Mouse (Mus musculus) liver, embryonic 15.5 days (tissue): ENCODE results near the gene Colq. TPM values are rescaled to one million over a fixed set of nuclear protein-coding genes. Genes with fewer than 3 reads are reported as not detected.

Source experiments
- ATAC-seq: fragments of 200-750 bp; cut with Nextera tagmentation; 2 replicates; pipeline ENCODE4 v1.8.0; 2017; ENCODE audit warnings: moderate number of reproducible peaks, mild to moderate bottlenecking, moderate library complexity; ENCODE audit not compliant: insufficient read depth
- H3K27ac ChIP-seq: fragments of 300-500 bp; sonication (generic); replicated peaks from 2 replicates; pipeline ENCODE4 v1.5.1; 2015; ENCODE audit warnings: mild to moderate bottlenecking, inconsistent platforms
- H3K27me3 ChIP-seq: fragments of 300-500 bp; sonication (generic); 2 replicates; pipeline ENCODE4 v1.6.1; 2015; ENCODE audit warnings: mild to moderate bottlenecking, inconsistent platforms
- H3K36me3 ChIP-seq: fragments of 300-500 bp; sonication (generic); replicated peaks from 2 replicates; pipeline ENCODE4 v1.6.1; 2015; ENCODE audit warnings: moderate library complexity, mild to moderate bottlenecking, inconsistent platforms
- H3K4me1 ChIP-seq: fragments of 300-500 bp; sonication (generic); replicated peaks from 2 replicates; pipeline ENCODE4 v1.6.1; 2015; ENCODE audit warnings: inconsistent platforms
- H3K4me2 ChIP-seq: fragments of 300-500 bp; sonication (generic); 2 replicates; pipeline ENCODE4 v1.6.1; 2015; ENCODE audit warnings: moderate library complexity, mild to moderate bottlenecking, inconsistent platforms
- H3K4me3 ChIP-seq: fragments of 300-500 bp; sonication (generic); replicated peaks from 2 replicates; pipeline ENCODE4 v1.5.1; 2015; ENCODE audit warnings: mild to moderate bottlenecking, inconsistent platforms
- H3K9ac ChIP-seq: fragments of 300-500 bp; sonication (generic); 2 replicates; pipeline ENCODE4 v1.6.1; 2015; ENCODE audit warnings: moderate library complexity, mild to moderate bottlenecking, inconsistent platforms
- H3K9me3 ChIP-seq: fragments of 300-500 bp; sonication (generic); replicated peaks from 2 replicates; pipeline ENCODE4 v1.6.1; 2016; ENCODE audit warnings: inconsistent platforms
- WGBS: fragments of 180-500 bp; shearing (Covaris S2); methylation state at CpG from one replicate; pipeline ENCODE4 v1.1.7; 2015; ENCODE audit warnings: mixed read lengths; ENCODE audit not compliant: insufficient replicate concordance; 5-methylcytosine and 5-hydroxymethylcytosine counted together
- polyA plus RNA-seq: library from polyadenylated mRNA; unstranded; fragments of >200 nt; fragmentation: Nextera tagmentation; extraction: Ambion mirVana; gene quantifications from 2 replicates; pipeline ENCODE4 v1.2.1, GENCODE M21; 2015

Colq gene
- polyA plus RNA-seq, 1 experiment from 2014 or later: 0.50 TPM

DNA sequence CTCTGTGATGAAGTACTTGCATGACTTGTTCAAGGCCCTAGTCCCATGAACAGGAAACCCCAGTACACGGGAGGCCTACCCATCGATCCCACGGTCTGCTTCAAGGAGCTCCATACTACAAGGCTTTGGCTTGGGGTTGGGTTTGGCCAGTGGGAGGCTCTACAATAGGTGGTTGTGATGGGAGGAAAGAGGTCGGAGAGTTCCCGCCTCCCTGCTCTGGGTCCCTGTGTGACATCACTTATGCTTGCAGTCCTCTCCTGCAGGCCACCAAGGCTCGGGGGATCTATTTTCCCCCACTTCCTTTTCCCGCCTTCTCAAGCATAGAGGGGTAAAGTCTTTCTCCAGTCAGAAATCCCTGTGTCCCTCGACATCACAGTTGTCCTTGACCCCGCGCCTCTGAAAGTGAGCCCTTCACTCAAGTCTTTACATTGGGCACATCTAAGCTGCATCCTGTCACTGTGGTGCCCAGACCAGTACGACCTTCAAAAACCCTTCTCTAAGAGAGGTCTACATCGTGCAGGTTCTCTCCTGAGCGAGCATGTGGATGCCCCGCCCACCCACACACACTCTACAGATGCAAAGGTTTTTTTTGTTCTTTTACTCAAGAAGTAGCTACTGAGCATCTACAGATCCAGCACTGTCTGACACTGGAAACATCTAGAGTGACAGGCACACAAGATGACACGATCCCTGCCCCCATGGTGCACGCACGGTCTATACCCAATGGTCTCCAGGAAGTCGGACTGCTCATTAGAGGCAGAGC, 16.1 kb downstream of the Colq start:
- Histone ChIP-seq H3K36me3 (no peaks in the 10 kb centered on the region), H3K9ac (no peak overlapping the region), H3K27ac (no peak overlapping the region), H3K4me3 (no peak overlapping the region), H3K4me1 (peaks cover 10% of the 10 kb centered on the region), H3K4me2 (no peak overlapping the region), H3K9me3 (no peaks in the 10 kb centered on the region), H3K27me3 (no peaks in the 10 kb centered on the region)
- WGBS: 78% methylated on average over 18 of the region's 18 CpGs
- ATAC-seq: no peak

GRCm38 (mm10) chr14:31572561-31573175, 18.5 kb downstream of the Colq start:
- H3K9ac ChIP-seq: no peak overlapping the region
- WGBS: 62% methylated on average over 9 of the region's 9 CpGs

DNA sequence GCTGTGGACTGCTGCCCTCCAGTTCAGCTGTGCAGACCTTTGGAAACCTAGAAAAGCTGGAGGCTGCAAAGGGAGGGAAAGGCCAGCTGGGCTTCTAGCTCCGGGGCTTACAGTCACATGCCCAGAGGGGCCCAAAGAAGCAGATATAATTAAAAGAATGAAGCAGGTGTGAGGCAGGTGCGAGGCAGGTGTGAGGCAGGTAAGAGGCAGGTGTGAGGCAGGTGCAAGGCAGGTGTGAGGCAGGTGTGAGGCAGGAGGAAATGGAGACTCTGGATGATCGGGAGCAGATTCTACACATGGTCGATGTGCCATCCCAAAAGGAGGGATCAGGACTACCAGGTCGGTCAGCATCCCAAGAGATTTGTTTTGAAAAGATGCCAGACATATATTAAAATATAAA, 19.7 kb downstream of the Colq start:
- 81% methylated on average over 5 of the region's 5 CpGs for WGBS
- Histone ChIP-seq H3K27me3 (no peaks in the 10 kb centered on the region), H3K4me3 (no peak overlapping the region), H3K9me3 (no peaks in the 10 kb centered on the region), H3K36me3 (no peaks in the 10 kb centered on the region), H3K9ac (no peak overlapping the region), H3K27ac (no peak overlapping the region), H3K4me2 (no peak overlapping the region), H3K4me1 (peaks cover 25% of the 10 kb centered on the region)
- no peak for ATAC-seq

More at GRCm38 (mm10) chr14:31572561-31573175, 18.5 kb downstream of the Colq start:
- Histone ChIP-seq H3K4me1 (peaks cover 25% of the 10 kb centered on the region), H3K9me3 (no peaks in the 10 kb centered on the region), H3K27ac (no peak overlapping the region), H3K4me3 (no peak overlapping the region), H3K4me2 (no peak overlapping the region), H3K27me3 (no peaks in the 10 kb centered on the region), H3K36me3 (no peaks in the 10 kb centered on the region)
- ATAC-seq: no peak

- WGBS: 12% methylated on average over 6 of the region's 6 CpGs
- Histone ChIP-seq H3K27me3 (no peaks in the 10 kb centered on the region), H3K9ac (no peak overlapping the region), H3K4me2 (0 out of 2 replicates have a peak overlapping the region, but pooled peaks have one; percentile 15), H3K9me3 (no peaks in the 10 kb centered on the region), H3K36me3 (no peaks in the 10 kb centered on the region), H3K4me3 (no peak overlapping the region), H3K4me1 (peaks cover 25% of the 10 kb centered on the region), H3K27ac (no peak overlapping the region)
- peak; percentile 46 for ATAC-seq
Observed at GRCm38 (mm10) chr14:31570131-31570951, 20.8 kb downstream of the Colq start.

- H3K4me3 ChIP-seq: no peak overlapping the region
- no peak overlapping the region for H3K9ac ChIP-seq
- WGBS: 18% methylated on average over 7 of the region's 7 CpGs
- no peak overlapping the region; the same call in 1 of the 2 replicates for H3K27ac ChIP-seq
- no peaks in the 10 kb centered on the region for H3K36me3 ChIP-seq
- H3K4me2 ChIP-seq: no peak overlapping the region
- H3K9me3 ChIP-seq: no peaks in the 10 kb centered on the region
- peaks cover 25% of the 10 kb centered on the region for H3K4me1 ChIP-seq
- H3K27me3 ChIP-seq: no peaks in the 10 kb centered on the region
- no peak for ATAC-seq
Observed at GRCm38 (mm10) chr14:31569151-31569631, 22.0 kb downstream of the Colq start.

- Histone ChIP-seq H3K9ac (no peak overlapping the region), H3K4me3 (no peak overlapping the region), H3K27me3 (no peaks in the 10 kb centered on the region), H3K27ac (0 out of 2 replicates have a peak overlapping the region, but pooled peaks have one; percentile 39), H3K36me3 (no peaks in the 10 kb centered on the region), H3K4me2 (no peak overlapping the region), H3K9me3 (no peaks in the 10 kb centered on the region), H3K4me1 (peaks cover 24% of the 10 kb centered on the region)
- WGBS: 66% methylated on average over 9 of the region's 9 CpGs
- peak; percentile 45; the same call in 1 of the 2 replicates for ATAC-seq
Observed at GRCm38 (mm10) chr14:31565478-31566212, 25.5 kb downstream of the Colq start.

DNA sequence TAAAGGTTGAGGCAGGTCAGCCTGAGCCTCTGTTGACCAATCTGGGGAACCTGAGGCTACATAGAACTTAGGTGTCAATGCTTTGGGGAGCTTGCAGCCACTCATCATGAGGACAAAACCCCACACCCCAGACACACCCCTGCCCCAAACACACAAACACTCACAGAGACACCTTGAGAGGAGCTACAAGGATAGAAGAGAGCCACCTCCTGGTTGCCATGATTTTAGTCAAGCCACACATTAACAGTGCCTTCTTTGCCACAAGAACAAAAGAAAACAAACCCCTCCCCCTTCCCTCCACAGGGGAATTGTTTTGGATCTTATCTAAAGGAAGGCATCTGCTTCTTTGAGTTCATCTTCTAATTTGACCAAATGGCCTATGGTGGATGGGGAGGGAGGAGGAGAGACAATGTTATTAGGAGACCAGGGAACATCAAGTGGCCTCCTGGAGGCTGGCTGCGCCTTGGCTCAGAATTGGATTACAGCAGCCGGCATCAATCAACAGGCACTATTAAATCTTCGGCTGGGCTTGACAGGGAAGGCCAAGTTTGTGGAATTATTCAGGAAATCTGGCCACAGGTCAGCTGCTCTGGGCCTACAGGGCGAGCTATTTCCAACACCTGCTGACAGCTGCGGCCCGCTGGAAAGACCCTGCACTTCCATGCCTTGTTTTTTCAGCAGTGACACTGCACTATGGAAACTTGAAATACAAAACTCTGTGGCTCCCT, 26.5 kb downstream of the Colq start:
- ATAC-seq: no peak
- Histone ChIP-seq H3K4me3 (no peak overlapping the region), H3K9ac (no peak overlapping the region), H3K9me3 (no peaks in the 10 kb centered on the region), H3K27me3 (no peaks in the 10 kb centered on the region), H3K4me1 (peaks cover 14% of the 10 kb centered on the region), H3K27ac (no peak overlapping the region), H3K4me2 (no peak overlapping the region), H3K36me3 (no peaks in the 10 kb centered on the region)
- 53% methylated on average over 6 of the region's 6 CpGs for WGBS

DNA sequence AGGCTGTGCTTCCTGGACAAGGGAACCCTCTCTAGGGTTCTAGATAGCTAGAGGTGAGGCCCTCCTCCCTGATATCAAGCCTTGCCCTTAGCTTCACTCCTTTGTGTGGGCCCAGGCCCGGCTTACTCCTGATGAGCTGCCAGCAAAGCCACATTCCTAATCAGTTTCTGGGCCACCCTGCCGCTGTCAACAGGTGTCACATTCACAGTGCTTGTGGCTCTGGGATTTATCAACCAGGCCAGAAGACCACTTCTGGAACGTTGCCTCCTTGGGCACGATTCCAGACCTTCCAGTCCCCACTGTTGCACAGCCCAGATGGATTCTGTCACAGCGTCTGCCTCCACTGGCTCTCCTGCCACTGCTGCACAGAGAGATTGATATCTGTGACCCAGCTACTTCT, 30.3 kb downstream of the Colq start:
- WGBS: 21% methylated on average over 5 of the region's 5 CpGs
- Histone ChIP-seq H3K36me3 (no peaks in the 10 kb centered on the region), H3K4me2 (no peak overlapping the region), H3K27ac (no peak overlapping the region), H3K9ac (no peak overlapping the region), H3K4me1 (peaks cover 3% of the 10 kb centered on the region; the same call in 1 of the 2 replicates), H3K27me3 (no peaks in the 10 kb centered on the region), H3K9me3 (no peaks in the 10 kb centered on the region), H3K4me3 (no peak overlapping the region)
- no peak for ATAC-seq

- Histone ChIP-seq H3K4me2 (no peak overlapping the region), H3K9me3 (no peaks in the 10 kb centered on the region), H3K9ac (no peak overlapping the region), H3K27ac (no peak overlapping the region), H3K4me1 (0 out of 2 replicates have a peak, but pooled peaks cover 3% of the 10 kb centered on the region), H3K36me3 (no peaks in the 10 kb centered on the region), H3K4me3 (no peak overlapping the region), H3K27me3 (no peaks in the 10 kb centered on the region)
- 17% methylated on average over 5 of the region's 5 CpGs for WGBS
- no peak for ATAC-seq
Observed at GRCm38 (mm10) chr14:31559216-31559615, 31.9 kb downstream of the Colq start.

GRCm38 (mm10) chr14:31557784-31558183, 33.4 kb downstream of the Colq start:
- WGBS: 56% methylated on average over 9 of the region's 9 CpGs
- no peak overlapping the region for H3K27ac ChIP-seq
- no peak overlapping the region for H3K4me3 ChIP-seq
- H3K4me1 ChIP-seq: 0 out of 2 replicates have a peak, but pooled peaks cover 3% of the 10 kb centered on the region
- no peaks in the 10 kb centered on the region for H3K36me3 ChIP-seq
- no peak overlapping the region for H3K4me2 ChIP-seq
- no peak for ATAC-seq
- no peaks in the 10 kb centered on the region for H3K27me3 ChIP-seq
- no peaks in the 10 kb centered on the region for H3K9me3 ChIP-seq
- no peak overlapping the region for H3K9ac ChIP-seq
